Mouse (Mus musculus) frontal cortex, postnatal 25 days (tissue): ENCODE measurements at regions not wholly inside any gene's neighbourhood (a gene's known extent, or its start where the extent isn't known, plus 50 kb on each side); places are given as distances from the start of the nearest gene placed in this dataset.

Experiments used
- DNase-seq, 2 experiments: peaks; one replicate each; pipeline ENCODE4 v3.0.0; 2022; ENCODE audit warnings: low spot score in 2 of 2

GRCm38 (mm10) chr3:148762541-148763225 is 227.7 kb downstream of the Adgrl2 start:
- no peak for DNase-seq

GRCm38 (mm10) chr3:148761586-148761985 is 228.8 kb downstream of the Adgrl2 start:
- DNase-seq, result no peak

- DNase-seq, result no peak
These were observed 230.9 kb downstream of the Adgrl2 start for GRCm38 (mm10) chr3:148759500-148759899.

- no peak for DNase-seq
These were observed 244.1 kb downstream of the Adgrl2 start for GRCm38 (mm10) chr3:148746234-148746633.

- DNase-seq, result no peak
These were observed 245.7 kb downstream of the Adgrl2 start for GRCm38 (mm10) chr3:148744651-148745050.

GRCm38 (mm10) chr3:148734194-148734749 is 256.1 kb downstream of the Adgrl2 start:
- DNase-seq, result no peak

GRCm38 (mm10) chr3:148733227-148733854 is 257.0 kb downstream of the Adgrl2 start:
- no peak for DNase-seq

- DNase-seq, result no peak
These were observed 258.9 kb downstream of the Adgrl2 start for GRCm38 (mm10) chr3:148731436-148731835.

GRCm38 (mm10) chr3:148729242-148729680 is 261.1 kb downstream of the Adgrl2 start:
- DNase-seq, result no peak

GRCm38 (mm10) chr3:148728513-148729241 is 261.7 kb downstream of the Adgrl2 start:
- no peak for DNase-seq

- no peak for DNase-seq
These were observed 263.6 kb downstream of the Adgrl2 start for GRCm38 (mm10) chr3:148726596-148727331.

GRCm38 (mm10) chr3:148696555-148696954 is 293.8 kb downstream of the Adgrl2 start:
- DNase-seq, result no peak

GRCm38 (mm10) chr3:148695453-148695852 is 294.9 kb downstream of the Adgrl2 start:
- DNase-seq, result no peak

GRCm38 (mm10) chr3:148683181-148683580 is 307.2 kb downstream of the Adgrl2 start:
- DNase-seq, result no peak

- DNase-seq, result no peak
These were observed 307.8 kb downstream of the Adgrl2 start for GRCm38 (mm10) chr3:148682445-148682994.

- no peak for DNase-seq
These were observed 309.2 kb downstream of the Adgrl2 start for GRCm38 (mm10) chr3:148681186-148681585.

GRCm38 (mm10) chr3:148680737-148681136 is 309.6 kb downstream of the Adgrl2 start:
- DNase-seq, result no peak

- DNase-seq, result no peak
These were observed 310.3 kb downstream of the Adgrl2 start for GRCm38 (mm10) chr3:148680086-148680485.

- DNase-seq, result no peak
These were observed 311.2 kb downstream of the Adgrl2 start for GRCm38 (mm10) chr3:148679121-148679520.

- no peak for DNase-seq
These were observed 314.3 kb downstream of the Adgrl2 start for GRCm38 (mm10) chr3:148676025-148676424.

- no peak for DNase-seq
These were observed 327.4 kb downstream of the Adgrl2 start for GRCm38 (mm10) chr3:148662888-148663477.
